Mouse (Mus musculus) liver, embryonic 12.5 days (tissue): ENCODE results near the gene Creld2. TPM values are rescaled to one million over a fixed set of nuclear protein-coding genes. Genes with fewer than 3 reads are reported as not detected.

Experiments used
- ATAC-seq: fragments of 200-750 bp; cut with Nextera tagmentation; 2 replicates; pipeline ENCODE4 v1.8.0; 2017; ENCODE audit warnings: moderate number of reproducible peaks, mild to moderate bottlenecking, moderate library complexity
- H3K27ac ChIP-seq: fragments of 300-500 bp; sonication (generic); 2 replicates; pipeline ENCODE4 v1.5.1; 2016; ENCODE audit warnings: mild to moderate bottlenecking
- H3K27me3 ChIP-seq: fragments of 300-500 bp; sonication (generic); replicated peaks from 2 replicates; pipeline ENCODE4 v1.6.1; 2016; ENCODE audit warnings: mild to moderate bottlenecking, moderate library complexity
- H3K36me3 ChIP-seq: fragments of 300-500 bp; sonication (generic); 2 replicates; pipeline ENCODE4 v1.6.1; 2016; ENCODE audit warnings: mild to moderate bottlenecking, moderate library complexity
- H3K4me1 ChIP-seq: fragments of 300-500 bp; sonication (generic); 2 replicates; pipeline ENCODE4 v1.6.1; 2016
- H3K4me2 ChIP-seq: fragments of 300-500 bp; sonication (generic); 2 replicates; pipeline ENCODE4 v1.6.1; 2016; ENCODE audit warnings: mild to moderate bottlenecking, moderate library complexity
- H3K4me3 ChIP-seq: fragments of 300-500 bp; sonication (generic); 2 replicates; pipeline ENCODE4 v1.5.1; 2016; ENCODE audit warnings: mild to moderate bottlenecking, moderate library complexity
- H3K9ac ChIP-seq: fragments of 300-500 bp; sonication (generic); 2 replicates; pipeline ENCODE4 v1.6.1; 2016; ENCODE audit warnings: mild to moderate bottlenecking, moderate library complexity
- H3K9me3 ChIP-seq: fragments of 300-500 bp; sonication (generic); replicated peaks from 2 replicates; pipeline ENCODE4 v1.6.1; 2016; ENCODE audit warnings: mild to moderate bottlenecking, moderate library complexity
- WGBS: fragments of 180-500 bp; shearing (Covaris S2); methylation state at CpG from one replicate; pipeline ENCODE4 v1.1.7; 2016; ENCODE audit not compliant: insufficient replicate concordance; 5-methylcytosine and 5-hydroxymethylcytosine counted together
- polyA plus RNA-seq: library from polyadenylated mRNA; unstranded; fragments of >200 nt; fragmentation: Nextera tagmentation; extraction: Ambion mirVana; gene quantifications from 2 replicates; pipeline ENCODE4 v1.2.1, GENCODE M21; 2016

Creld2 gene
- polyA plus RNA-seq, 1 experiment from 2014 or later: 68.6 TPM

DNA sequence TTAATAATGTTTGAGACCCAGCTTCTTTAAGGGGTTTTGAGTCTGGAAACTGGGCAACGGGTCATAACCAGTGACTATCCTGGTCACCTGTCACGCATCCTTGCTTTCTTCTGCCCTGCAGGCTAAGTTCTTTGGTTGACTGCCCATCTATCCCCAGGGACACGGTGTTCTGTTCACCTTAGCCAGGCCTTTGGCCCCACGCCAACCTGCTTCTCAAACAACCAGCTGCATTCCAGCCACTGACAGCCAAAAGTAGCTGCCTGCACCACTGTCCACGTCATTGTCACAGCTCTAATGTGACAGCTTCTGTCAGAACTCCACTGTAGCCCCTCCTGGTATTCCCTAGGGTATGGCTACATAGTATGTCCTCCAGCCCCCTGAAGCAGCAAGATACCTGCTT is 12.0 kb downstream of the Creld2 start:
- H3K27me3 ChIP-seq: peaks cover 11% of the 10 kb centered on the region; the same call in 1 of the 2 replicates
- no peak for ATAC-seq
- no peak overlapping the region for H3K27ac ChIP-seq
- no peak overlapping the region for H3K9ac ChIP-seq
- peaks cover 6% of the 10 kb centered on the region for H3K36me3 ChIP-seq
- H3K4me3 ChIP-seq: no peak overlapping the region
- H3K9me3 ChIP-seq: no peaks in the 10 kb centered on the region
- 60% methylated on average over 5 of the region's 5 CpGs for WGBS
- H3K4me2 ChIP-seq: no peak overlapping the region
- H3K4me1 ChIP-seq: peaks cover 10% of the 10 kb centered on the region; the same call in 1 of the 2 replicates

DNA sequence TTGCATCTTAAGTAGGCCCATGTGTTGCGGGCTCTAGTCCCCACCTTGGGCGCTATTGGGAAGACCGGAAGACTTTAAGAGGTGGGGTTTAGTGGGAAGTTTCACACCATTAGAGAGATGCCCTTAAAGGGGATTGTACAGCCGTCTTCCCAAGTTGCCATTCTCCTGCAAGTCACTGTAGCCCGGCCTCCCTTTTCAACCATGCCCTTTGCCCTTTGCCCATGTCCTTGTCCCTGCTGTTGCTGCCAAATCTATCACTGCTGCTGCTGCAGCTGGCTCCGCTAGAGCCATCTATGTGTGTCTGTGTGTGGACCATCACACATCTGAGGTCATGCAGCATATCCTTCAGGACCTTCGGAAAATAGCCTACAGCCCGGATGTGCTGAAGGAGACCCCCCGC is 13.1 kb downstream of the Creld2 start:
- no peak overlapping the region for H3K4me3 ChIP-seq
- H3K27ac ChIP-seq: no peak overlapping the region
- 65% methylated on average over 9 of the region's 9 CpGs for WGBS
- peaks cover 17% of the 10 kb centered on the region for H3K4me1 ChIP-seq
- H3K4me2 ChIP-seq: no peak overlapping the region
- no peak overlapping the region for H3K9ac ChIP-seq
- H3K27me3 ChIP-seq: peaks cover 21% of the 10 kb centered on the region
- H3K36me3 ChIP-seq: no peaks in the 10 kb centered on the region
- no peaks in the 10 kb centered on the region for H3K9me3 ChIP-seq
- no peak for ATAC-seq

DNA sequence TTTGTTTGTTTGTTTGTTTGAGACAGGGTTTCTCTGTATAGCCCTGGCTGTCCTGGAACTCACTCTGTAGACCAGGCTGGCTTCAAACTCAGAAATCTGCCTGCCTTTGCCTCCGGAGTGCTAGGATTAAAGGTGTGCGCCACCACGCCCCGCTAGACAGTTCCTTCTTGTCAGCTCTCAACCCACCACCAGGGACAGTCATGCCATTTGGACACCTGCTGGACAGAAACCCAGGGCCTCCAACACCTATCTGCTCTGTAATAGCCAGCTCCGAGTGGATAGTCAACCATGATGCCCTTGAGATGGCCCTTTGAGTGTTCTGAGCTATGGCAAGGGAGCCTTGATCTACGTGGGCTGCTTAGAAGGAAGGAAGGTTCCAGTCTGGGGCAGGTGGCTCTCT is 16.6 kb downstream of the Creld2 start:
- Histone ChIP-seq H3K36me3 (no peaks in the 10 kb centered on the region), H3K9me3 (no peaks in the 10 kb centered on the region), H3K27me3 (peaks cover 38% of the 10 kb centered on the region), H3K27ac (no peak overlapping the region), H3K4me1 (peaks cover 25% of the 10 kb centered on the region), H3K4me2 (no peak overlapping the region), H3K4me3 (no peak overlapping the region), H3K9ac (no peak overlapping the region)
- WGBS: 77% methylated on average over 6 of the region's 6 CpGs
- ATAC-seq: no peak

DNA sequence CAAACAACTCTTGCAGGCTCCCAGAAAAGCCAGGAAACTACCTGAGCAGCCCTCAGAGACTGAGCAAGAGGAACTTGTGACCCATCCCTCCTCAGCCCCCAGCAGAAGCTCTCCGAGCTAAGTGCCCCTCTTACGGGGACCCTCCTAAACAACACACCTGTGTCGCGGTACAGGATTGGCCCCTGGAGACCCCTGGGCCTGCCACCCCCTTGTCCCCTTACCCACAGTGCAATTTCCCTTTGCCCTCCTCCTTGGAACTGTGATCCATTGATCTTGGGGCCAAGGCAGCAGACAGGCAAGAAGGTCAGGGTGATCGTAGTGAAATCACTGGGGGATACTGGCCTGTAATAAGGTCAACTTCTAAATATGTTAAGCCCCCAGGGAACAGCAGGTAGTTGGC is 17.1 kb downstream of the Creld2 start:
- H3K4me2 ChIP-seq: peak overlapping the region; percentile 75
- peaks cover 25% of the 10 kb centered on the region for H3K4me1 ChIP-seq
- no peaks in the 10 kb centered on the region for H3K9me3 ChIP-seq
- WGBS: 56% methylated on average over 5 of the region's 5 CpGs
- no peak overlapping the region for H3K27ac ChIP-seq
- peaks cover 38% of the 10 kb centered on the region for H3K27me3 ChIP-seq
- no peak overlapping the region for H3K4me3 ChIP-seq
- no peak overlapping the region for H3K9ac ChIP-seq
- ATAC-seq: no peak
- H3K36me3 ChIP-seq: no peaks in the 10 kb centered on the region

DNA sequence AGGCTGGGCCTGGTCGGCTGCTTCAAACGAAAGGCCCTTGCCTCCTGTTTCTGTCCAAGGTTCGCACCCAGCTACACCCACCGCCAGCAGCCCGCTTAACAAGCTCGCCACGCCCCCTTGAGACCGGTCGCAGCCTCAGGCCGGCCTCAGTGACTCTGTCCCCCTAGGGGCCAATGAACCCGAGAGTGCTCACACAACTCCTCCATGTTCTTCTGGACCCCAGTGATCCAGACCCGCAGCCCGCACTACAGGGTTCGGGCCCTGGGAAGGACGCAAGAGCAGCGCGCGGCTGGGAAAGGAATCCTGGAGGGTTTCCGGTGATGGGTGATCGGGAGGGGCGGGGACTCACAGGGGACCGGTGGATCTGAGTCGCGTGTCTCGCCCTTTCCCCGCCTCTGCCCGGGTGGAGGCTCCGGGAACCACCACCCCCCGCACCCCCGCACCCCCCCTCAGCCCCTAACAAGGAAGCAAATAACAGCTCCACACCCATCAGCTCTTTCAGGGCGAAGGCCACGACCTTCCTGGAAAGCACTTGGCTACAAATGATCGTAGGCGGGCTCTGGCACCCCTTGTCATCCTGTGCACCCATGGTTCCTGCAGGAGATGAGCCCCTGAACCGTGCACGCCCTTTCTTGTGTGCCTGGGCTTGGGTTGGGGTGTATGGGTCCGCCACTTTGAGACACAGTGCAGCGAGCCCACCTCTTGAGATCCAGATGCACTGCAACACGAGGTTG is 17.9 kb downstream of the Creld2 start:
- H3K9me3 ChIP-seq: no peaks in the 10 kb centered on the region
- WGBS: under 1% methylated on average over 39 of the region's 39 CpGs

DNA sequence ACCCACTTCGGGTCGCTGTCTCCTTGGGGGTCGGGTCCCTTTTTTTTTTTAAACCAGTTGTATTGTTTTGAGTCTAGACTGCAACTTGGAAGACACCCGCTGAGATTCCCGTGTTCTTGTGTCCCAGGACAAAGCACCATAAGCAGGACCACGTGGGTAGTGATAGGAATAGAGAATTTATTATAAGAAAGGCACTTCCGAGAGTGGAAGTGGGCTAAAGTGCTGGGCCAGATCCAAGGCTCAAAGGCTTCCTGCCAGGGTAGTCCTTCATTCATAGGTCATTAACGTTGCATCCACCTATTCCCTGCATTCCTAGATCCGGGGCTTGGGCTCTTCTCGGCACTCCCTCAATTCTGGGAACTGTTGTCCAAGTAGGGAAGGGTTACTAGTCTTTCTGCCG is 18.5 kb downstream of the Creld2 start:
- ATAC-seq: no peak
- peaks cover 25% of the 10 kb centered on the region for H3K4me1 ChIP-seq
- H3K36me3 ChIP-seq: no peaks in the 10 kb centered on the region
- no peak overlapping the region for H3K27ac ChIP-seq
- peaks cover 38% of the 10 kb centered on the region for H3K27me3 ChIP-seq
- H3K4me2 ChIP-seq: peak overlapping the region; percentile 75
- no peak overlapping the region for H3K9ac ChIP-seq
- peak overlapping the region; percentile 56 for H3K4me3 ChIP-seq
- WGBS: 5% methylated on average over 11 of the region's 11 CpGs
- H3K9me3 ChIP-seq: no peaks in the 10 kb centered on the region

More for the DNA sequence above, 17.9 kb downstream of the Creld2 start:
- Histone ChIP-seq H3K36me3 (no peaks in the 10 kb centered on the region), H3K4me1 (peaks cover 25% of the 10 kb centered on the region), H3K27me3 (peaks cover 38% of the 10 kb centered on the region), H3K4me2 (peak overlapping the region; percentile 75), H3K9ac (peak overlapping the region; percentile 39), H3K27ac (no peak overlapping the region), H3K4me3 (peak overlapping the region; percentile 56)
- peak; percentile 56 for ATAC-seq

DNA sequence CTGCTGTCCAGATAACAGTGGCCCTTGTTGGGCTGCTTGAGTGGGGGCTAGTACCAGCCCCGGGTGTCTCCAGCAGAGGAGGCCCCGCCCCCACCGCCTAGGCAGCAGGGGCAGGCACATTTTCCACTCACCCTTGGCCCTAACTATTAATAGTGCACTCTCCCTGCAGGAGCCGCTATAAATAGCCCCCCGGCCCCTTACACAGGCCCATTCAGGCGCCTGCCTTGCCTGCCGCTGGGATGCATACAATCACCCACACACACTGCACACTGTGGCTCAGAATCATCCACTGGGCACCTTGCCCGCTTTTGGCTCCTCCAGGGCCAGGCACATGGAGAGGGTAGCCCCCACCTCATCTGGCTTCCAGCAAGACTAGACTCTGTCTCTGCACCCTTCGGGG is 19.8 kb downstream of the Creld2 start:
- peak; percentile 41 for ATAC-seq
- H3K9me3 ChIP-seq: no peaks in the 10 kb centered on the region
- no peak overlapping the region for H3K9ac ChIP-seq
- H3K27ac ChIP-seq: peak overlapping the region; percentile 59
- H3K36me3 ChIP-seq: no peaks in the 10 kb centered on the region
- peaks cover 25% of the 10 kb centered on the region for H3K4me1 ChIP-seq
- no peak overlapping the region for H3K4me2 ChIP-seq
- H3K27me3 ChIP-seq: peaks cover 38% of the 10 kb centered on the region
- WGBS: 30% methylated on average over 9 of the region's 9 CpGs
- no peak overlapping the region for H3K4me3 ChIP-seq

DNA sequence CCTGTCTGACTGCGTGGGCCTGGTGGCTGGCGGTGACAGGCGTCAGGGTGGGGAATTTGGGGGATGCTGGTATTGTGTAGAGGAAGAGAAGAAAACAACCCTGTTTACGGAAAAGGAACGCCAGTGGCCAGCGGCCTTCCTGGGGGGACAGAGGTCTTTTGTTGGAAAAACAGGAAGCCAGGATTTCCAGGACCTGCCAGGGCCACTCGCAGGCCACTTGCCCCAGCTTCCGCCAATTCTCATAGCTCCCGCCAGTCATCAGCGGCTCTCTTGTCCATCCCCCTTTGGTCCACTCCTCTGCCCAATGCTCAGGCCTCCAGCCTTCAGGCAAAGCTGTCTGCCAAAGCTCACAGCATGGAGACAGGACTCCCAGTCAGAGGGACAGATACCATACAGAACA is 20.7 kb downstream of the Creld2 start:
- ATAC-seq: no peak
- no peak overlapping the region for H3K9ac ChIP-seq
- H3K4me2 ChIP-seq: no peak overlapping the region
- H3K27ac ChIP-seq: no peak overlapping the region
- H3K36me3 ChIP-seq: no peaks in the 10 kb centered on the region
- WGBS: 59% methylated on average over 10 of the region's 10 CpGs
- H3K27me3 ChIP-seq: peaks cover 35% of the 10 kb centered on the region
- H3K4me1 ChIP-seq: peaks cover 25% of the 10 kb centered on the region
- no peaks in the 10 kb centered on the region for H3K9me3 ChIP-seq
- H3K4me3 ChIP-seq: no peak overlapping the region

DNA sequence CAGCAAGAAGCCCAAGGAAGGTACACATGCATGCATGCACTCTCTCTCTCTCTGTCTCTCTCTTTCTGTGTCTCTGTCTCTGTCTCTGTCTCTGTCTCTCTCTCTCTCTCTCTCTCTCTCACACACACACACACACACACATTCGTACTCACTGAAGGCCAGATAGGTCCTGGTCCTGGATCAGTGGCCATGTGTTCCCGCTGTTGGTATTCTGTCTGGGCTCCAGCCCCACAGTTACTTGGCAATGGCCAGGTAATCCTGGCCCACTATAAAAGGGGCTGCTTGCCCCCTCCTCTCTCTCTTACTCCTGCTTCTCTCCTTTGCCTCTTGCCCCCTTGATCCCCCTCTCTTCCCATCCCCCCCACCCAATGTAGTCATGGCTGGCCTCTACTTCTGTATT is 21.7 kb downstream of the Creld2 start:
- ATAC-seq: no peak
- 73% methylated on average over 2 of the region's 2 CpGs for WGBS
- Histone ChIP-seq H3K27ac (no peak overlapping the region), H3K4me1 (peaks cover 25% of the 10 kb centered on the region), H3K4me3 (no peak overlapping the region), H3K4me2 (no peak overlapping the region), H3K9ac (no peak overlapping the region), H3K27me3 (peaks cover 32% of the 10 kb centered on the region), H3K36me3 (no peaks in the 10 kb centered on the region), H3K9me3 (no peaks in the 10 kb centered on the region)

DNA sequence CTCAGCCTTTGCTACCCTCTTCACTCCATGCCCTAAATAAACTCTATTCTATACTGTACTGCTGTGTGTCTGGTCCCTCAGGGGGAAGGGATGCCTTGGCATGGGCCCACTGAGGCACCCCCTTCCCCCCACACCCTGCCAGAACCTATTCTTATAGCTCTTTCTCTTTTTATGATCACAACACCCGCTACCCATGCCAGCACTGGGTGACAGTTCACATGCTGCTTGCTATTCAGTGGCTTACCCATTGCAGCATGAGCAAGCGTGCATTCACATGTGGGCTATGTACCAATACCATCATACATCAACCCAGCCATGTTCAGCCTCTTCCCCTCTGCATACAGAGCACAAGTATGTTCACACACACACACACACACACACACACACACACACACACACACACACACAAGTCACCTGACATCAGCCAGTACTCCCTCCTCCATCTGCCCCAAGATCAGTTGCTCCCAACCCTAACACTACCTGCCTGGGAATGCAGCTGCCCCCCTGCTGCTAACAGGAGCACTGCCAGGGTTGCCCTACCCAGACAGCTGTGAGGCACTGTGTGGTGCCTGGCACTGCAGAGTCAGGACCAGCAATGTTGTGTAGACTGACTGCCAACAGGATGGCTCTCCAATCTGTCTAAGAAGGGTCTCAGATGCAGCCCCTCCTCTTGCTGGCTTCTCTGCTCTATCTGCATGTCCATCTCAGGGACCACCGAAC is 22.3 kb downstream of the Creld2 start:
- Histone ChIP-seq H3K4me3 (no peak overlapping the region), H3K27me3 (peaks cover 29% of the 10 kb centered on the region), H3K4me2 (no peak overlapping the region), H3K9ac (no peak overlapping the region), H3K9me3 (no peaks in the 10 kb centered on the region), H3K4me1 (peaks cover 25% of the 10 kb centered on the region), H3K36me3 (no peaks in the 10 kb centered on the region), H3K27ac (no peak overlapping the region)
- no peak for ATAC-seq
- 63% methylated on average over 3 of the region's 3 CpGs for WGBS

DNA sequence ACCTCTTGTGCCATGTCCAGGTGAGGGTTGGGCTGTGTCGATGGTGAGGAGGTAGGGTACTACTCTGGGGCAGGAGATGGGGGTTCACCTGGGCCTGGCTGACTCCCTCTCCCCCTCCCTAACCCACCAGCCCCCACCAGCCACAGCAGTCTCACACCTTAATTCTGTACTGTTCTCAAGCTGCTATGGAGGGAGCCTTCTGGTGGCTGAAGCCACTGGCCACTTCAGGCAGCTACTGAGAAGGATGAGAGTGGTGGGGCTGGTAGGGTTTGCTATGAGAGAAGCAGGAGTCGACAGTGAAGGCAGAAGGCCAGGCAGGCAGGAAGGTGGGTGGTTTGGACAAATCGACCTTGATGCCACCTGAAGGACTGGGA is 22.8 kb downstream of the Creld2 start:
- H3K36me3 ChIP-seq: no peaks in the 10 kb centered on the region
- no peak overlapping the region for H3K4me2 ChIP-seq
- H3K27ac ChIP-seq: no peak overlapping the region
- no peak overlapping the region for H3K9ac ChIP-seq
- H3K4me1 ChIP-seq: peaks cover 21% of the 10 kb centered on the region
- peaks cover 23% of the 10 kb centered on the region for H3K27me3 ChIP-seq
- WGBS: 50% methylated on average over 3 of the region's 3 CpGs
- no peaks in the 10 kb centered on the region for H3K9me3 ChIP-seq
- ATAC-seq: no peak
- H3K4me3 ChIP-seq: no peak overlapping the region

DNA sequence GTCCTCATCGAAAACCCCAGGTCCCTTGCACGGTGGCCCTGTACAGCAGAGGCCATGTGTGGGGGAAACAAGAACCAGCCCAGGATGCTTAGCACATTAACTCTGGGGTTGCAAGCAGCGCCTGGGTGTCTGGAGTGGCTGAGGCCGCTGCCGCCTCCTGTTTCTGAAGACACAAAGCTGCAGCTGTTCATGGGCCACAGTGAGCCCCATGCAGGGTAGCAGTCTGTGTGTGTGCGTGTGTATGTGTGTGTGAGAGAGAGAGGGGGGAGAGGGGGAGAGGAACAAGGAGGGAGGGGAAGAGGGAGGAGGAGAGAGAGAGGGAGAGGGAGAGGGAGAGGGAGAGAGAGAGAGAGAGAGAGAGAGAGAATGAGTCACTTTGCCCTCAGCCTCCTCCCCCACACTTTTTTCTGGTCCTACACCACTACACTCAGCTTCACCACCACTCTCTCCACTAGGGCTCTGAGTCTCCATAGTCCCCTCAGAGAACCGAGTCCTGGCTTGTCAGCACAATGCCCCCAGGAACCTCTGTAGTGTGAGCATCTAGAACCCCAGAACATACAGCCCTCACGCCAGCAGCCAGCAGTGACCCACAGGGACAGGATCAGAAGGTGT is 24.1 kb downstream of the Creld2 start:
- H3K27me3 ChIP-seq: peaks cover 14% of the 10 kb centered on the region; the same call in 1 of the 2 replicates
- no peak overlapping the region for H3K4me3 ChIP-seq
- no peaks in the 10 kb centered on the region for H3K36me3 ChIP-seq
- WGBS: 40% methylated on average over 8 of the region's 8 CpGs
- H3K27ac ChIP-seq: no peak overlapping the region
- no peak overlapping the region for H3K9ac ChIP-seq
- H3K9me3 ChIP-seq: no peaks in the 10 kb centered on the region
- H3K4me1 ChIP-seq: peaks cover 12% of the 10 kb centered on the region
- no peak for ATAC-seq
- H3K4me2 ChIP-seq: no peak overlapping the region
